Mouse (Mus musculus): ENCODE measurements around the gene Ccdc28b. TPM values are rescaled to one million over a fixed set of nuclear protein-coding genes. Genes with fewer than 3 reads are reported as not detected.
A peak's percentile ranks its signal among the peaks of the same experiment; 100 is the strongest.

Ccdc28b gene
- polyA plus RNA-seq, 1 experiment from 2014 or later = 12.7 TPM

GRCm38 (mm10) chr4:129618786-129619691 is 4.7 kb downstream of the Ccdc28b start, which contains the start of gene Iqcc:
Iqcc (minus strand) TSS chr4:129619099.
- H3K9me3 ChIP-seq (replicated peaks; ENCODE audit: control insufficient read depth, low read length) = no peaks in the 10 kb centered on the region
- H3K9ac ChIP-seq (ENCODE audit: low read depth, low read length) = peak within 1 kb of the TSS; percentile 79
- peak within 1 kb of the TSS; percentile 76 for H3K4me3 ChIP-seq (ENCODE audit: low read depth, low read length)
- H3K27ac ChIP-seq (ENCODE audit: low read length) = peak within 1 kb of the TSS; percentile 78
- peaks cover 25% of the 10 kb centered on the region for H3K4me1 ChIP-seq (ENCODE audit: control insufficient read depth, low read depth, low read length)
- peak within 1 kb of the TSS; percentile 94 for H3K4me2 ChIP-seq (ENCODE audit: low read depth, low read length)
- peak; percentile 92 for ATAC-seq (ENCODE audit: low read depth)
- no peaks in the 10 kb centered on the region for H3K36me3 ChIP-seq (ENCODE audit: control insufficient read depth, insufficient read depth)
- 4% methylated on average over 43 of the region's 44 CpGs for WGBS (ENCODE audit: insufficient replicate concordance)
- H3K27me3 ChIP-seq (ENCODE audit: control insufficient read depth, insufficient read depth, low read depth, low read length) = no peaks in the 10 kb centered on the region

DNA sequence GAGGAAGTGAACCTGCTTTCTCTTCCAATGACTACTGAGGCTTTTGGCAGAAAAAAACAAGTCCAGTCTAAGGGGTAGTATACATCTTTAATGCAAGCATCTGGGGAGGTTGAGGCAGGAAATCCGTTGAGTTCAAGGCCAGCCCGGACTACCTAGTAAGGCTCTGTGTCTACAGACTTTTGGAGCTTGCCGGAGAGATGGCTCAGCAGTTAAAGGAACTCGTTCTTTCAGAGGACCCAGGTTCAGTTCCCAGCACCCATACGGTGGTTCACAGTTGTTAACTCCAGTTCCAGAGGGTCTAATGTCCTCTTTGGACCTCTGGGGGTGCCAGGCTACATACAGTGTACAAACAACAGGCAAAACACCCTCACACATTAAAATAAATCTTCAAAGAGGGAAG is 5.7 kb downstream of the Ccdc28b start:
- 75% methylated on average over 5 of the region's 5 CpGs for WGBS (ENCODE audit: insufficient replicate concordance)
- Histone ChIP-seq H3K4me1 (ENCODE audit: control insufficient read depth, low read depth, low read length) (peaks cover 19% of the 10 kb centered on the region), H3K4me3 (ENCODE audit: low read depth, low read length) (peak overlapping the region; percentile 76), H3K27ac (ENCODE audit: low read length) (no peak overlapping the region), H3K27me3 (ENCODE audit: control insufficient read depth, insufficient read depth, low read depth, low read length) (no peaks in the 10 kb centered on the region), H3K4me2 (ENCODE audit: low read depth, low read length) (peak overlapping the region; percentile 94), H3K9ac (ENCODE audit: low read depth, low read length) (peak overlapping the region; percentile 79), H3K9me3 (replicated peaks; ENCODE audit: control insufficient read depth, low read length) (no peaks in the 10 kb centered on the region), H3K36me3 (ENCODE audit: control insufficient read depth, insufficient read depth) (no peaks in the 10 kb centered on the region)
- no peak for ATAC-seq (ENCODE audit: low read depth)

DNA sequence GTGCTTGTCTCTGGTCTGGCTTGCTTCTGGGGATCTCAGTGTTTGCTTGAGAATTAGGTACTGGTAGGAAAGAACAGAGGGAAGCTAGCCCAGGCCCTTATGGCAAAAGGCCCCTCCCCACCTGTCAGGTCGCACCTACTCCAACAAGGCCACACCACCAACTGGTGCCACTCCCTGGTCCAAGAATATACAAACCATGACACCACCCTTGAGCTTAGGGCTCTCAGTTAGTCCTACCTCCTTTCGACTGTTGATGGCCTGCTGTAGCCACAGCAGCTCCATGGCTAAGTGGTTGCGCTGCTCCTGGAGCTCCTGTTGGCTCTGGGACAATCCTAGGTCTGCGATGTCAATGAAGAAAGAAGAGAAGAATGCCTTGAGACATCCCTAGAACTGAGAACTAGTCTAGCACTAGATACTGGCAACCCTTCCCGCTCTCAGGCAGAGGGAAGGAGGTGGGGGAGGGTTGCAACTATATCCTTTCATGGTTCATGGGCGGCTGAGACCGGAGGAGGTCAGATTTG is 6.6 kb downstream of the Ccdc28b start:
- Histone ChIP-seq H3K9me3 (replicated peaks; ENCODE audit: control insufficient read depth, low read length) (no peaks in the 10 kb centered on the region), H3K27ac (ENCODE audit: low read length) (no peak overlapping the region), H3K4me1 (ENCODE audit: control insufficient read depth, low read depth, low read length) (peaks cover 14% of the 10 kb centered on the region), H3K9ac (ENCODE audit: low read depth, low read length) (no peak overlapping the region), H3K4me3 (ENCODE audit: low read depth, low read length) (no peak overlapping the region), H3K36me3 (ENCODE audit: control insufficient read depth, insufficient read depth) (no peaks in the 10 kb centered on the region), H3K4me2 (ENCODE audit: low read depth, low read length) (no peak overlapping the region), H3K27me3 (ENCODE audit: control insufficient read depth, insufficient read depth, low read depth, low read length) (no peaks in the 10 kb centered on the region)
- 88% methylated on average over 7 of the region's 7 CpGs for WGBS (ENCODE audit: insufficient replicate concordance)
- ATAC-seq (ENCODE audit: low read depth) = no peak

- WGBS (ENCODE audit: insufficient replicate concordance) = 85% methylated on average over 3 of the region's 3 CpGs
- H3K4me3 ChIP-seq (ENCODE audit: low read depth, low read length) = no peak overlapping the region
- H3K9ac ChIP-seq (ENCODE audit: low read depth, low read length) = no peak overlapping the region
- H3K4me2 ChIP-seq (ENCODE audit: low read depth, low read length) = no peak overlapping the region
- no peak for ATAC-seq (ENCODE audit: low read depth)
- no peak overlapping the region for H3K27ac ChIP-seq (ENCODE audit: low read length)
- no peaks in the 10 kb centered on the region for H3K36me3 ChIP-seq (ENCODE audit: control insufficient read depth, insufficient read depth)
- H3K9me3 ChIP-seq (replicated peaks; ENCODE audit: control insufficient read depth, low read length) = no peaks in the 10 kb centered on the region
- peaks cover 14% of the 10 kb centered on the region for H3K4me1 ChIP-seq (ENCODE audit: control insufficient read depth, low read depth, low read length)
- no peaks in the 10 kb centered on the region for H3K27me3 ChIP-seq (ENCODE audit: control insufficient read depth, insufficient read depth, low read depth, low read length)
Measured at GRCm38 (mm10) chr4:129616631-129617030, 7.1 kb downstream of the Ccdc28b start.

DNA sequence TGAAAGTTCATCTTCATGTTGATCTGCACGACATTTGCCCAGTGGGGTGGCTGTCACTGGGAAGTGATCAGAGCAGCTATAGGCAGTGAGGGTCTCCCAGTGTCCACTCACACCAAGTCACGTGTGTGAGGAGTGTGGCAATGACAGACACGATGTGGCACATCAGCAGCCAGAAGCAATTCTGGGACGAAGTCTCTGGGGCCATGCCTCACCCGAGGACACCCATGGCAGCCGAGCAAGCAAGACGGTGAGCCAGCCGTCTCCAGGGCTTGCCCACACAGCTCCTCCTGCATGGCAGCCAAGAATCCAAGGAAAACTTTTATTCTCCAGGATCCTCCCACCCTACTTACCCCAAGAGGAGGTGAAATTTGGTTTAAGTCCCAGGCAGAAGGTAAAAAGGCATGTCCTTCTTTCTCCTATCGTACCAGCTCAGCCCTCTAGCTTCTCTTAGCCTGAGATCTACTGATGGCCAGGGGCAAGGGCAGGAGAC is 7.9 kb downstream of the Ccdc28b start:
- peaks cover 14% of the 10 kb centered on the region for H3K4me1 ChIP-seq (ENCODE audit: control insufficient read depth, low read depth, low read length)
- no peak overlapping the region for H3K9ac ChIP-seq (ENCODE audit: low read depth, low read length)
- no peaks in the 10 kb centered on the region for H3K27me3 ChIP-seq (ENCODE audit: control insufficient read depth, insufficient read depth, low read depth, low read length)
- no peak overlapping the region for H3K27ac ChIP-seq (ENCODE audit: low read length)
- no peak overlapping the region for H3K4me3 ChIP-seq (ENCODE audit: low read depth, low read length)
- no peaks in the 10 kb centered on the region for H3K36me3 ChIP-seq (ENCODE audit: control insufficient read depth, insufficient read depth)
- no peaks in the 10 kb centered on the region for H3K9me3 ChIP-seq (replicated peaks; ENCODE audit: control insufficient read depth, low read length)
- H3K4me2 ChIP-seq (ENCODE audit: low read depth, low read length) = no peak overlapping the region
- no peak for ATAC-seq (ENCODE audit: low read depth)
- 75% methylated on average over 9 of the region's 9 CpGs for WGBS (ENCODE audit: insufficient replicate concordance)

- no peak within 1 kb of the TSS for H3K4me3 ChIP-seq (ENCODE audit: low read depth, low read length)
- no peak within 1 kb of the TSS for H3K4me2 ChIP-seq (ENCODE audit: low read depth, low read length)
- H3K4me1 ChIP-seq (ENCODE audit: control insufficient read depth, low read depth, low read length) = peaks cover 11% of the 10 kb centered on the region
- no peak for ATAC-seq (ENCODE audit: low read depth)
- no peaks in the 10 kb centered on the region for H3K9me3 ChIP-seq (replicated peaks; ENCODE audit: control insufficient read depth, low read length)
- H3K9ac ChIP-seq (ENCODE audit: low read depth, low read length) = no peak within 1 kb of the TSS
- H3K27me3 ChIP-seq (ENCODE audit: control insufficient read depth, insufficient read depth, low read depth, low read length) = no peaks in the 10 kb centered on the region
- no peak within 1 kb of the TSS for H3K27ac ChIP-seq (ENCODE audit: low read length)
- 77% methylated on average over 6 of the region's 6 CpGs for WGBS (ENCODE audit: insufficient replicate concordance)
- peaks cover 5% of the 10 kb centered on the region; the same call in 1 of the 2 replicates for H3K36me3 ChIP-seq (ENCODE audit: control insufficient read depth, insufficient read depth)
Measured at GRCm38 (mm10) chr4:129614093-129614492, 9.7 kb downstream of the Ccdc28b start, which contains the start of gene Dcdc2b. Dcdc2b (minus strand) TSS chr4:129614257.

DNA sequence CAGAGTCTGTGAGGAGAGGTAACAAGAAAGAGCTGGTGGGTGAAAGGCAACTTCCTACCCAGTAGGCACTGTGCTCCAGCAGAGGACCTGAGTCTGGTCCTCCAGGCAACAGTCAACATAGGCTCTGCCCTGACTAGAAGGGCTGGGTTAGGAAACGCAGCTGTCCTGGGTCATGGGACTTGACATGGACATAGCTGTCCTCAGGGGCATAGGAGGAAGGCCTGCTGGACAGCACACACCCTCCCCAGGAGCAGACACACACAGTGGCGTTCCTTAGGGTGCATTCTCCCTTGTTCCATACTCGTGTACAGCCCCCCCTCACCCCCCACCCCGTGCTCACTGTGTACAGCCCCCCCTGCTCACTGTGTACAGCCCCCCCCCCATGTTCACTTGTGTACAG is 13.3 kb downstream of the Ccdc28b start:
- no peak overlapping the region for H3K4me3 ChIP-seq (ENCODE audit: low read depth, low read length)
- no peak overlapping the region for H3K9ac ChIP-seq (ENCODE audit: low read depth, low read length)
- no peaks in the 10 kb centered on the region for H3K27me3 ChIP-seq (ENCODE audit: control insufficient read depth, insufficient read depth, low read depth, low read length)
- H3K36me3 ChIP-seq (ENCODE audit: control insufficient read depth, insufficient read depth) = peaks cover 21% of the 10 kb centered on the region
- H3K4me2 ChIP-seq (ENCODE audit: low read depth, low read length) = no peak overlapping the region
- no peaks in the 10 kb centered on the region for H3K9me3 ChIP-seq (replicated peaks; ENCODE audit: control insufficient read depth, low read length)
- no peak overlapping the region for H3K27ac ChIP-seq (ENCODE audit: low read length)
- no peak for ATAC-seq (ENCODE audit: low read depth)
- H3K4me1 ChIP-seq (ENCODE audit: control insufficient read depth, low read depth, low read length) = peaks cover 8% of the 10 kb centered on the region
- WGBS (ENCODE audit: insufficient replicate concordance) = 61% methylated on average over 4 of the region's 4 CpGs

GRCm38 (mm10) chr4:129610026-129610425 is 13.7 kb downstream of the Ccdc28b start:
- WGBS (ENCODE audit: insufficient replicate concordance) = 77% methylated on average over 4 of the region's 4 CpGs
- peaks cover 24% of the 10 kb centered on the region for H3K36me3 ChIP-seq (ENCODE audit: control insufficient read depth, insufficient read depth)
- no peak for ATAC-seq (ENCODE audit: low read depth)

GRCm38 (mm10) chr4:129609139-129609631 is 14.6 kb downstream of the Ccdc28b start:
- no peaks in the 10 kb centered on the region for H3K27me3 ChIP-seq (ENCODE audit: control insufficient read depth, insufficient read depth, low read depth, low read length)
- WGBS (ENCODE audit: insufficient replicate concordance) = 65% methylated on average over 12 of the region's 12 CpGs
- H3K9me3 ChIP-seq (replicated peaks; ENCODE audit: control insufficient read depth, low read length) = no peaks in the 10 kb centered on the region
- H3K4me1 ChIP-seq (ENCODE audit: control insufficient read depth, low read depth, low read length) = peaks cover 8% of the 10 kb centered on the region
- H3K36me3 ChIP-seq (ENCODE audit: control insufficient read depth, insufficient read depth) = peaks cover 28% of the 10 kb centered on the region
- no peak for ATAC-seq (ENCODE audit: low read depth)
- no peak overlapping the region for H3K4me3 ChIP-seq (ENCODE audit: low read depth, low read length)
- no peak overlapping the region for H3K27ac ChIP-seq (ENCODE audit: low read length)
- H3K4me2 ChIP-seq (ENCODE audit: low read depth, low read length) = no peak overlapping the region
- no peak overlapping the region for H3K9ac ChIP-seq (ENCODE audit: low read depth, low read length)

More at GRCm38 (mm10) chr4:129610026-129610425, 13.7 kb downstream of the Ccdc28b start:
- H3K4me3 ChIP-seq (ENCODE audit: low read depth, low read length) = no peak overlapping the region
- H3K4me2 ChIP-seq (ENCODE audit: low read depth, low read length) = no peak overlapping the region
- H3K4me1 ChIP-seq (ENCODE audit: control insufficient read depth, low read depth, low read length) = peaks cover 8% of the 10 kb centered on the region
- no peaks in the 10 kb centered on the region for H3K9me3 ChIP-seq (replicated peaks; ENCODE audit: control insufficient read depth, low read length)
- H3K9ac ChIP-seq (ENCODE audit: low read depth, low read length) = no peak overlapping the region
- H3K27me3 ChIP-seq (ENCODE audit: control insufficient read depth, insufficient read depth, low read depth, low read length) = no peaks in the 10 kb centered on the region
- no peak overlapping the region for H3K27ac ChIP-seq (ENCODE audit: low read length)
